Mouse (Mus musculus): Measurements from ENCODE around the gene Cx3cr1.

Cx3cr1 gene

GRCm38 (mm10) chr9:119933675-119934074 lies 136.0 kb downstream of the Cx3cr1 start:
- no peak for DNase-seq

DNA sequence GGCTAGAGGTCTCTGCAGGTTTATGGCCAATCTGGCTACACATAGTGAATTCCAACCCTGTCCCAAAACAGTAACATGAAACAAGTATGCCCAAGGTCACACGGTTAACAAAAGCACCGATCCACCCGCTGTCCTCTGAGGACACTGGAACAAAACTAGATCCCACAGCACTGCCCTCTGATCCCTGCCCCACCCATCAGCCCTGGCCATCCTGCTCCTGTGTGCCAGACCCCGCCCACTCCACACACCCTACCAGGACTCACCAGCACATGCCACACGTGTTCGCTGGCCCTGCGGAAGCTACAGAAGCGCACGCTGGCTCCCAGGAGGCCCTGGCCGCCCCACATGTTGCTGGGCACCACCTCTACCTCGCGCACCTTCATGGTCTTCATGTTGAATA lies 137.3 kb downstream of the Cx3cr1 start:
- DNase-seq, result no peak

- no peak for DNase-seq
Measured at GRCm38 (mm10) chr9:119926497-119926896, 143.2 kb downstream of the Cx3cr1 start.

DNA sequence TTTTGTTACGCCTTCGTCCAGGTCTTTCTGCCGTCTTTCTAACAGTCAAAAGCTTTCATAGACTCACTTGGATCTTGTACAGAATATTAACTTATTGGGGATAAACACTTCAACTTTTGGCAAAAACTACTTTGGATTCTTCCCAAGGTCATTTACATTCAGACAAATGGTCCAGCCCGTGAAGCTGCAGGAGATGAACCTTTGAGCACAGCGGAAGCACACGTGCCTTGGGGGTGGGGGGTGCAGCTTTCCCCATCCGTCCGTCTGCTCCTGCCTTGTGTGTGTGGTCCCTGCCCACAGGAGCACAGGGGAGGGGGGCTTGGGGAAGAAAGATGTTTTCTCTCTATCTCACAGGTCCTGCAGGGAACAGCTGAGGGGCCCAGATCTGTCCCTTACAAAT lies 143.9 kb downstream of the Cx3cr1 start:
- no peak for DNase-seq

DNA sequence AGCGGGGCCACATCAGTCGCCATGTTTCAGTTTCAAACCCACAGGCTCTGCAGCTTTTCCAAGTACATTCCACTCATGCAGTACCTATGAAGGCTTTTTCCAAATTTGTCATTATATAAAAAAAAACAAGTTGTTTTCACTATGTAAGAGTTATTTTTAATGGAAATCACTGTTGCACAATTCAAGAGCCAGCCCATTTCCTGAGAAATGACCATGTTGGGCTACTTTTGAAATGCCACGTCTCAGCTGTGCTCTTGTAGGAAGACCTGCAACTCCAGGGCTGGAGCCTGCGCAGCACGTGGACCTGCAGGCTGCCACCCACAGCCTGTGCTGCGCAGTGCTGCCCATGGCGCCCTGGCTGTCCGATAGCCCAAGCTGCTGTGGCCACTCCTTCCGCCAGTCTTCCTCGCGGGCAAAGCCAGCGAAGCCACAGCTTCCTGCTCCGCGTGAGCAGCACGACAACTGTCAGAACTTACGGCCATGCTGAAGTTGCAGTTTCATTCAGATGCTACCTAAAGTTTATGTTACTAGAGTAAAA lies 144.5 kb downstream of the Cx3cr1 start:
- DNase-seq, result no peak

- no peak for DNase-seq
Measured at GRCm38 (mm10) chr9:119923462-119923861, 146.2 kb downstream of the Cx3cr1 start.

GRCm38 (mm10) chr9:119919858-119920257 lies 149.8 kb downstream of the Cx3cr1 start:
- no peak for DNase-seq

- no peak for DNase-seq
Measured at GRCm38 (mm10) chr9:119913087-119913838, 156.4 kb downstream of the Cx3cr1 start.

GRCm38 (mm10) chr9:119909931-119910330 lies 159.7 kb downstream of the Cx3cr1 start:
- DNase-seq, result no peak

- DNase-seq, result no peak
Measured at GRCm38 (mm10) chr9:119908708-119909107, 161.0 kb downstream of the Cx3cr1 start.

GRCm38 (mm10) chr9:119902410-119903151 lies 167.1 kb downstream of the Cx3cr1 start:
- DNase-seq, result no peak

- DNase-seq, result no peak
Measured at GRCm38 (mm10) chr9:119899446-119899845, 170.2 kb downstream of the Cx3cr1 start.

GRCm38 (mm10) chr9:119895040-119895721 lies 174.5 kb downstream of the Cx3cr1 start:
- peak; percentile 35 for DNase-seq

DNA sequence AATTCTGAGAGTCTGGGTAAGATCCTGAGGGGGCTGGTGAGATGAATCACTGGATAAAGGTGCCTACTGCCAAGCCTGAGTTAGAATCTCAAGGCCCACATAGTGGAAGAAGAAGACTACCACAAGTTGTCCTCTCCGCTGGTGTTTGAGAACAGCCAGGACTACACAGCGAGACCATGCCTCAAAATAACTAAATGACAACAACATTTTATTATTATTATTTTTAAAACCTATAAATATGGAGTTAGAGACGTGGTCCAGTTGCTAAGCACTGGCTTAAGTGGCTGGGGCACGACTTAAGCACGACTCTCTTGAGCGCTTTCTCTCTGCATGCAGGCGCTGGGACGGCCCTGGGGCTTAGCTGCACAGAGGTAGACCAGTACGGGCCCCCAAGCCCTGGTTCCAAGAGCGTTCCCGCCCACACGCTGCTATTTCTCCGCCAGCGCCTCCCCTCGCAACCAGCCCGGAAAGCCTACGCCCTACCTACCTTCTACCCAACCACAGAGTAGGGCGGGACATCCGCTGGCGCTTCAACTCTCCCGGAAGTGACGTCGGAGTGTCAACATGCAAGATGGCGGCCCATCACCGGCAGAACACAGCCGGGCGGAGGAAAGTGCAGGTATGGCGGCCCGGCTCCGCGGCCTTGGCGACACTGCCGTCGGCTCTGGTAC lies 175.2 kb downstream of the Cx3cr1 start, which contains the start of gene Wdr48:
TSS of gene Wdr48 (plus strand) at position 540 of the 671 bp plus-strand sequence.
- DNase-seq, result peak; percentile 94

DNA sequence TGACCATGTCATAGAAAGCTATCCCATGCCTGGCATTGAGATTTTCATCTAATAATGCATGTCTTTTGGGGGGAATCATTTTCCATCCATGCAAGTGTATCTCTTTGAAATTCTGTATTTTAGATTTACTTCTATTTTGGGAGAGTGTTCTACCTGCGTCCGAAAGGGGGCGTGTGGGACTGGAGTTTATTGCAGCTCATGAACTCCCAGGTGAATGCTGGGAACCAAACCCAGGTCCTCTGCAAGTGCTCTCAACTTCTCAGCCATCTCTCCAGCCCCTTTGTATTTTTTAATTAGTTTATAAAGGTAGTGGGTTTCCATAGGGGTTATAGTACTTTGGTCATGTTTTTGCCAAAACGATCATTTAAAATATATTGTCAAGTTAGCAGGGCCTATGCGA lies 175.8 kb downstream of the Cx3cr1 start:
- no peak for DNase-seq

DNA sequence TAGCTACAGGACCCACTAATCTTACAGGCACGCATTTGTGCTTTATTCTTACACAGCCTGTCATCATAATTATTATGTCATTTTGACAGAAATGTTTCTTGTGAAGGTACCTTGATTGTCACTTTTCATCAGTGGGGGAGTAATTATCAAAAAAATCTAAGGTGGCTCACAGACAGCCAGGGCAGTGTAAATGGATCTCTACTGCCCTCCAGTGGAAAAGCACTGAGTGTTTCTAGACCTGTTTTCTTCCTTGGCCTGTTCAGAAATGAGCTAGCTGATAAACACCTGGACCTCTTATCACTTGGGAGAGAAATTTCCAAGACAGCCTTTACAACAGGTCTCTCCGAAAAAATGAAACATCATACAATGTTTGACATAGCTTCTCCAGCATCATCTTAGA lies 179.0 kb downstream of the Cx3cr1 start:
- peak; percentile 25 for DNase-seq

DNA sequence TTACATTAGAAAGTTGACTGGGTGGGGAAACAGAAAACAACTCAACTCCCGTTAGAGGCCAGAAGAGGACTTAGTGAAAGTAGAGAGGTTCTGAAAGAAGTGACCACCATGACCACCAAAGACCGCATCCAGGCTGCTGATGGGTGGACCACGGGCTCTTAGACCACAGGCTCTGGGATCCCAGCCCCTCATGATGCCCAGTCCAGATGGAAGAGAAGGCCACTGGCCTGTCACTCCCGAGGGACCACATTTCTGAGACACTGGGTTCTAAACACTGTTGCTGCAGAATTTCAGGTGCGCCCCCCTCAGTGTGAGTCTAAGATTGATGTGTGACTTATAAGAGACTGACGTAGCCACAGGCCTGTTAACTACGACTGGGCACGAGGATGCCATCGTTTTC lies 180.2 kb downstream of the Cx3cr1 start:
- DNase-seq, result no peak

GRCm38 (mm10) chr9:119888843-119889246 lies 180.8 kb downstream of the Cx3cr1 start:
- no peak for DNase-seq

DNA sequence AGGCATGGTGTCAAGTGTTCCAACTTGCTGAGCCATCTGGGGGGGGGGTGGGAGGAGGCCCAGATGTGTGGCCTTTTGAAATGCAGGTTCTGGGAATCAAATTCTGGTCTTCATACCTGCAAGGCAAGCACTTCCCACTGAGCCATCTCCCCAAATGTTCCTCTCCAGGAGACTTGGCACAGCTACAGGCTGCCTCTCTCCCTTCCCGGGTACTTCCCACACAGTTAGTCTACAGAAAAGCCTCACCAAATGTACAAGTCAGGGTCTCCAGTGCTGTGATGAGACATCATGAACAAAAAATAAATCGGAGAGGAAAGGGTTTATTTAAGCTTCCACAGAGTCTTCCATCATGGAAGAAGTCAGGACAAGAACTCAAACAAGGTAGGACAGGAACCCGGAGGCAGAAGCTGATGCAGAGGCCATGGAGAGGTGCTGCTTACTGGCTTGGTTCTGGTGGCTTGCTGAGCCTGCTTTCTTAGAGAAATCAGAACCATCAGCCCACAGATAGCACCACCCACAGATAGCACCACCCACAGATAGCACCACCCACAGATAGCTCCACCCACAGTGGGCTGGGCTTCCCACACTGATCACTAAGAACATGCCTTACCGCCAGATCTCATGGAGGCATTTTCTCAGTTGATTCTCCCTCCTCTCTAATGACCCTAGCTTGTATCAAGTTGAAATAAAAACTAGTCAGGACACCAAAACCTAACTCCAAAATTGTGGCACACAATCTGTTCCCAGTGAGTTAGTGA lies 182.4 kb downstream of the Cx3cr1 start:
- DNase-seq, result no peak

- no peak for DNase-seq
Measured at GRCm38 (mm10) chr9:119854170-119854569, 215.5 kb downstream of the Cx3cr1 start.

DNA sequence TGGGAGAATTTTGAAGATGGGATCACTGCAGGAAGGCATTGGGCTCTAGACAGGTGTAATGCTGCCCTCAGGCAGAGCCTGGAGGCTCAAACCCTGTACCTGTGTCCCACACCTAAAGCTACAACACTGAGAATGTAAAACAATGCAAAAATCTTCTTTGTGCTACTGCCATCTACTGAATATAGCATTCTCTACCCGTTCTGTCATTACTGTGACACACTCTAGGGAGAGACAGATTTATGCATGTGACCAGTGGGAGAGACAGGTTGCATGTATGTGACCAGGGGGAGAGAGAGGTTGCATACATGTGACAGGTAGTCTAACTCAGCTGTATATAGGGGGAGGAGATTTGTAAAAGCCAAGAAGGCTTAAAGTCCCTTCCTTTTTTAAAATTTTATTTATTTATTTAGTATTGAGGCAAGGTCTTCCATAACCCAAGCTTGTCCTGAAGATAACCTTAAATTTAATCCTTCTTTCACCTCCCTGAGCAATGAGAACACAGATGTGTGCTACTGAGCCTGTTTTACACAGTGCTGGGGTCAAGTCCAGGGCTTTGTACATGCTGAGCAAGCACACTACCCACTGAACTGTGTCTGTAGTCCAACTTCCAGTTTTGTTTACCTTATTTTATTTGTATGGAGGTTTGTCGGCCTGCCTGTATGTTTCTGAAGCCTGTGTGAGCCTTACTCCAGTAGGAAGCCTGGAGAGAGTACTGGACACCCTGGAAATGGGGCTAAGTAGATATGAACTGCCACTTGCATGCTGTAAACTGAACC lies 216.4 kb downstream of the Cx3cr1 start:
- DNase-seq, result no peak

Data from right cerebral cortex, postnatal 4 days (tissue).